Mouse (Mus musculus) erythroblast, embryonic 14.5 days (primary cell): ENCODE measurements around the gene Fbxo40.

ENCODE experiments used
- GATA1 ChIP-seq: IDR thresholded peaks from 2 replicates; pipeline ENCODE4 v1.6.1; 2012; ENCODE audit warnings: low read length, inconsistent platforms, mixed read lengths
- TAL1 ChIP-seq: IDR thresholded peaks from 3 replicates; pipeline ENCODE4 v1.6.1; 2012; ENCODE audit warnings: low read length, inconsistent platforms, mixed read lengths

DNA sequence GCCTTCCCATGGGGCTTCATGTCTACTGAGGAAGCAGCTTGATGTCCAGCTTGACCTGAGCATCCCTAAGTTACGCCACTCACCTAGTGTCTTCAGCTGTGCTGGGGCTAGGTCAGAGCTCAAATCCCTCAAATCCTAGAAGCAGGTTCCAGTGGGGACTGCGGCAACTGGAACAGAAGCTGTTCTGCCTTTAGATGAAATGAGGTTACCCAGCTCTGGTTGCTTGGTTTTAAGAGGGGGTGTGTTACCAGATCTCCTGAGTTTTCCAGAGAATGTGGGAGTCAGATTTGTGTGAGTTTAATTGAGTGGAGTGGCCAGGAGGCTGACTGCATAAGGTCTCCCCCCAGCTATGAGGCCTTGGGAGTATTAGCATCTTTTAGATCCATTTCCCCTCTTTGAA lies 11.1 kb downstream of the Fbxo40 start:
- TF ChIP-seq GATA1 (no peak), TAL1 (no peak)
